Mouse (Mus musculus) fat pad, adult 2 months (tissue): ENCODE data around the gene Gm38655.
"Not testable (repeated sequence)": the region's sequence is repeated elsewhere in the genome, so short reads cannot be mapped to it uniquely, and the experiment has no call there.

ENCODE experiments used
- DNase-seq: peaks from one replicate; pipeline ENCODE4 v3.0.0-alpha.2; 2011; ENCODE audit warnings: low read depth, low spot score; ENCODE audit errors: extremely low read depth

Gm38655 gene

DNA sequence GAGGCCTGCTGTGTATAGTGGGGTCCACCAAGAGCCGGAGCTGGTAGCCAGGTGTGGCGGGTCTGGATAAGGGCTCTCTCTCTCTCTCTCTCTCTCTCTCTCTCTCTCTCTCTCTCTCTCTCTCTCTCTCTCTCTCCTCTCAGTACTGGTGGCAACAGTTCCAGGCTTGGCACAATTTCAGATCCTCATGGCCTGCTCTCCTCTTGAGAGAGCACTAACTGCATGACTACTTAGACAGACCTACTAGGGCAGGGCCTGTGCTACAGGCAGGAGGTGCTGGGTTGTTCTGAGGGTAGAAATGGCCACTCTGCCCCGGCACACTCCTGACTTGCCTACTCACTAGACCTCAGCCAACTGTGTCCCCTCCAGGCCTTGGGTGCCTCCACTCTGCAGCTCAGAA is 2.7 kb downstream of the Gm38655 start:
- no peak for DNase-seq

DNA sequence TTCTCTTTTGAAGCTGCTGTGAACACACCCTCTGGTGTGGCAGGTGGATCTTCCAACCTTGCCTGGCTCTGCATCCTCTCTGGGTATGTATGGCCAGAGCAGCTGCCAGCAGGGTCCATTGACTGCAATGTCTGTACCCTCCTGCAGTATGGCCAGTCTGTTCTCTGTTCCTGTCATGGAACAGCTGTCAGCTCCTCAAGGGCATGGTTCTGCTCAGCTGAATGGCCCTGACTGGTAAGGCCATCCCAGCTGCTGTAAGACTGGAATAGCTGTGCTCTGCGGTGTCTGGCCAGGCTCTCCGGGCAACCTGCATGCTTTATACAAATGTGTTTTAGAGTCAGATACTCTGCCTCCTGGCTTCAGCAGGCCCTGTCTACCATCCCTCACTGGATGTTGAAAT is 5.6 kb downstream of the Gm38655 start:
- no peak for DNase-seq

DNA sequence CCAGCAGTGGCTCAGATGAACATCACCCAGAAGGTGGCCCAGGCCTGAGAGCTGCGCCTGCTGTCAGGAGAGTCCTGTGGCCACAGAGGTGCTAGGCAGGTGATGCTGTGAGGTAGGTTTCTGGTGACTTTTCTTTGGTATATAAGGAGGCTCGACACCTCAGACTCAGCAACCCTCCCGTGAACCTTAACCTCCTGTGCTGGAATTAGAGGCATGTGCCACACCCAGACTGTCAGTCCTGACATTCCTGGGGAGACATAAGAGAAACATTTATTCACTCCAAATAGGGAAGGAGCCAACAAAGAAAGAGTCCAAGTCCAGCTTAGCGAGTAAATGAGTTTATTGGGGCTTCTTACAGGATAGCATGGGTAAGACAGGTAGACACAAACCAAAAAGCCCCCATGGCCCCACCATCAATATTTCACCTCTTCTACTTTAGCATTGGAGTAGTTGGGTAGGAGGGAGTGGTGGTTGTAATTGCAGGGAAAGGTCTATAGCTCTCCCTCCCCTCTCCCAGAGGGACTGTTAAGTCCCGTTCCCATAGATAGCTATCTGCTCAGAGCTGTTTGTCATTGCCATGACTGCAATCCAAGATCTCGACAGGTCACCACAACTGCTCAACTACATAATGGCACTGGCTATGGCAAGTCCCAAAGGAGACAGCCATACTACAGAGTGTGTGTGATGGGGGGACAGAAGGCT is 9.2 kb downstream of the Gm38655 start:
- DNase-seq: no peak

DNA sequence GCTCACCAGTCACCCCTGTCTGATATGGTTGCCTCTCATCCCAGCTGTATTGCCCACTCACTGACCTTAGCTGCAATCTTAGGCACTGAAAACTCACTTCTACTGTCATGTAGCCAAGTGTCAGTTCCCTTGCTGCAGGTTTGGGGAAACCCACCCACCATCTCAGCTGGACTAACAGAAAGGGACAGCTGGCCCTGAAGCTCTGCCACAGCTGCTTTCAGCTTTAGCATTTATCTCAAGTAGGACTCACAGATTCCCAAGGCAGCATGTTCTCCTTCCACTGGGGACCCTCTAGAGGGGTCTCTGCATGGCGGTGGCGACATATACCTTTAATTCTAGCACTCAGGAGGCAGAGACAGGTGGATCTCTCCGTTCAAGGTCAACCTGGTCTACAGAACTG is 10.5 kb downstream of the Gm38655 start:
- no peak for DNase-seq

DNA sequence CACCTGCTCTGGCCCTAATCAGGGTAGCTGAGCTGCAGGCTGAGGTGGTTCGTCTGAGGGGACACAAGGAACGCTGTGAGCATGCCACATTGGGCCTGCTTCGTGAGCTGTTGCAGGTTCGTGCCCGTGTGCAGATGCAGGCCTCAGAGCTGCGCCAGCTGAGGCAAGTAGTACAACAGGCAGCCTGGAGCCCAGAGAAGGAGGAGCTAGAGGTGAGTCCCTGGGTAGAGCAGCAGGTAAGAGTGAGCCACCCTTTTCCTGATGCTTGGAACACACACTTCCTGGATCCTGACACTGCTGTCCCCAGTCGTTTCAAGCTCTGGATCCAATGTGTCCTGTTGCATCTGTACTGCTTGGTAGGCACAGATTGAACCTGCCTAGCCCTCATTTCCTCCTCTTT is 11.9 kb downstream of the Gm38655 start:
- no peak for DNase-seq

DNA sequence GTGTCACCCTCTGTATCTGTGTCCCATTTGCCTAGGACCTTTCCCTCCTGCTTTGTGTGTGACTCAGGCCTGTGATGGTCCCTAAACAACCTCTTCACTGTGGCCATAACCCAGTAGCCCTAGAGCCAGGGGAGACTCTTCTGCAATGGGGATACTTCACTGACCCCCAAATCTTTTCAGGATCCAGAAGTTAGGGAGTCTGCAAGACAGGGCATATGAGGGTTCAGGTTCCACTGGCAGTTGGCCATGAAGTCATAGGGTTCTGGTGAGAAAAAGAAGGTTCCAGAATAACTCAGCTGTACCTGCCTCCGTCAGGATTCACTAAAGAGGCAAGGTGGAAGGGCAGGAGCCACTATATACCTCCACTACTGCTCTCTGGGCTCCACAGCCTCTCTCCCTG is 13.1 kb downstream of the Gm38655 start, which contains the start of gene Ccdc154:
Gene Ccdc154 (plus strand): TSS at position 301 of the 400 bp plus-strand sequence.
- DNase-seq: no peak

DNA sequence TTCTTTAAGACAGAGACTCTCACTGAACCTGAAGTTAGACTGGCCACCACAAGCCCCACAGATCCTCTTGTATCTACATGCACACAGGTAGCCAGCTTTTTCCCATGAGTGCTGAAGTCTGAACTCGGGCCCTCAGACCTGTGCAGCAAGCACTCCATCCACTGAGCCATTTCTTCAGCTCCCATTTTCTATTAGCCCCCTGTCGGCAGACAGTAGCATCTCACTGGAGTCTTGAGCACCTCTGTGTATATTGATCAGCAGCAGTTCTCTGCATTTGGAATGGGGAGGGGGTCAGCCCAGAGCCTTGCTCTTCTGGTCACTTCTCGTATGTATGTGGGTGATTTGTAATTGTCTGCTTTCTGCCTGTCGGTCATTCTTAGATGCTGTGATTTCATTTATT is 35.3 kb downstream of the Gm38655 start:
- DNase-seq: no peak

DNA sequence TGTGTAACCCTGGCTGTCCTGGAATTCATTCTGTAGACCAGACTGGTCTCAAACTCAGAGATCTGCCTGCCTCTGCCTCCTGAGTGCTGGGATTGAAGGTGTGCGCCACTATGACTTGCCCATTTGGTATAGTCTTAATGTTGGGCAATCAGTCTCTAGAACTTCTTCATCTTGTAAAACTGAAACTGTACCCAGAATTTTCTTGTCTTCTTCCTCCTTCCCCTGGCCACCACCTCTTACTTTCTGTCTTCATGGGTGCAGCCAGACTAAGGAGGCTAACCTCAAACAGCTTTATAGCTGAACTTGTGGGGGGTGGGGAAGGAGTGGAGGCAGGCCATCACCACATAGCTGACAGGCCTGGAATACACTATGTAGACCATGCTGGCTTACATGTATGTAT is 36.5 kb downstream of the Gm38655 start:
- no peak for DNase-seq

DNA sequence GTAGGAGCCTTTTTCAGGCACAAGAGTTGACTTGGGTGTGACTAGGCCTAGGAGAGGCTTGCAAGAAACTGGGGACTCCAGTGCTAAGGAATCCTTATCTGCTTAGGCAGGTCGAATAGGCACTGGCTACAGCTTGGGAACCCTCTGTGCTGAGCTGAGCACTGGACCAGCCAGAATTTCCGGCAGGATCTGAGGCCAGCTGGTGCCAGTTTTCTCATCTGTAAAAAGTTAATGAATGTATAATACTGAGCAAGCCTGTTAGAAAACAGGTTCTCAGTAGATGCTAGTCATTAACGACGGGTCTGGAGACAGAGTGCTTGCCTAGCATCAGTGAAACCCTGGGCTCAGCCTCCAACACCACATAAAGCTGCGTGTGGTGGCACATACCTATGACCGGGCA is 39.6 kb downstream of the Gm38655 start:
- no peak for DNase-seq

DNA sequence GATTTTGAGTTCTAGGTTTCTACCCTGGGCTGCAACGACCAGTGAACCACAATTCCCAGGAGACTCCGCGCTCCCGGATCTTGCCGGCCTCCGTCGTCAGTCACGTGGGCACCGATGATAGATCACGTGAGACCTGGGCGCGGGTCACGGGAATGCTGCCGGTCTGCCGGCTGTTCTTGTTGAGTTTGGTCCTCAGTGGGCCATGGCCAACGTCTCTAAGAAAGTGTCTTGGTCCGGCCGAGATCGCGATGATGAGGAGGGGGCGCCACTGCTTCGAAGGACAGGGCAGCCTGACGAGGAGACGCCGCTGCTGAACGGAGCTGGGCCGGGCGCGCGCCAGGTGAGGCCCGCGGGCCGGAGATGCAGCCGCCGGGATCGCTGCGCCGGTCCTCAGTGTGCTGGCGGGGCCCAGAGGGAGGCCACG is 42.0 kb downstream of the Gm38655 start, which contains the start of gene Clcn7:
Gene Clcn7 (plus strand): TSS at position 117 of the 424 bp plus-strand sequence.
- DNase-seq: no peak

DNA sequence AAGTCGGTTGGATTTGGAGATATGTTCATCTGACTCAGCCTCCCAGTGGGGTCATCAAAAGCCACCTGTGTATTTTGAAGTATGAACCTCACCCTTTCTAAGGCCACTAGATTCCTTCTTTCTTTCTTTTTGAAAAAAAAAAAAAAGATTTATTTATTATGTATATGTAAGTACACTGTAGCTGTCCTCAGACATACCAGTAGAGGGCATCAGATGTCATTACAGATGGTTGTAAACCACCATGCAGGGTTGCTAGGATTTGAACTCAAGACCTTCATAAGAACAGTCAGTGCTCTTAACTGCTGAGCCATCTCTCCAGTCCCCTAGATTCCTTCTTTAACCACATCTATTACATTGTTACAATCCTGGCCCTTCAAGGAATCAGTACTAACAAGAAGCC is 45.2 kb downstream of the Gm38655 start:
- no peak for DNase-seq

DNA sequence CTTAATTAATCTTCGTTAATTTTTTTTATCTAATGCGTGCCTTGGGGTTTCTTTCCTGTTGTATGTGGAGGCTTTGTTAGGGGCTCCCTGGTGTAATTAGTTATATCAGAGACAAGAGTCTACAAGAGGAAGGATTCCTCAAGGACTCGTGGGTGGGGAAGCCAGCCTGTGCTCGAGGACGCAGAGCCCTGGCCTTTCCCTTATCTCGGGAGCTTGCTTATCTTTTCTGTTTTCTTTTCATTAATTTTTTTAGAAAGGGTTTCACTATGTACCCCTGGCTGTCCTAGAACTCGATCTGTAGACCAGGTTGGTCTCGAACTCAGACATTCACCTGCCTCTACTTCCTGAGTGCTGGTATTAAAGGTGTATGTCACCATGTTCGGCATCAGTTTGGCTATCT is 47.6 kb downstream of the Gm38655 start:
- DNase-seq: no peak

DNA sequence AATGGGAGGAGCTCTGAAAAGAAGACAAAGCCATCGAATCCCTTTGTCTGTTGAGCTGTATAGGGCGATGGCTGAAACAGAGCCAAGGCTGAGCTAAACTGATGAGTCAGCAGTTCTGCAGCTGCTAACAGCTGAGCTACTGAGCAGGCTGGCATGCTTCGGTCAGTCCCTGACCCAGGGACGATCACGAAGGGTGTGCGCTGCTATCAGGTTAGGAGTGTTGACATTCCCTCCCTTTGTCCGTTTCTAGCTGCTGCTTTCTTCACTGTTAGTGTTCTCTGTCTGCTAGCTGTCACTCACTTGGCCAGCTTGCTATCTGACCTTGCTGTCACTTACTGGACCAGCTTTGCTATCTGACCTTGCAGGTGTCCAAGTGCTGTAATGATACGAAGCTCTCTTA is 48.2 kb downstream of the Gm38655 start:
- no peak for DNase-seq

DNA sequence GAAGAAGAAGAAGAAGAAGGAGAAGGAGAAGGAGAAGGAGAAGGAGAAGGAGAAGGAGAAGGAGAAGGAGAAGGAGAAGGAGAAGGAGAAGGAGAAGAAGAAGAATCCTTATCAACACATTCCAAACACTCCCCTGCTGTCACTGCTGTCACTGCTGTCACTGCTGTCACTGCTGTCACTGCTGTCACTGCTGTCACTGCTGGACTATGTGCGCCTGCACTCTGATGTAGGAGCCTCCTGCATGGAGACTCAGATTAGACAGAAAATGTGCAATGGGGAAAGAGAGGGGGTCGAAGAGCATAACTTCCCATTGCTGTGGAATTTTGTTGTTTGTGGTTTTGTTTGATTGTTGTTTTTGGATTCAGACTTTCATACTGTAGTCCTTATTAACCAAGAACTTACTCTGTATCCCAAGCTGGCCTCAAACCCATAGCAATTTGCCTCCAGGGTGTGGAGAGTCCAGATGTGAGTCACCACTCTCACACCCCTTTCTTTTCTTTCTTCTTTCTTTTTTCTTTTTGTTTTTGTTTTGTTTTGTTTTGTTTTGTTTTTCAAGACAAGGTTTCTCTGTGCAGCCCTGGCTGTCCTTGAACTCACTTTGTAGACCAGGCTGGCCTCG is 49.7 kb downstream of the Gm38655 start:
- DNase-seq: not testable (repeated sequence)

DNA sequence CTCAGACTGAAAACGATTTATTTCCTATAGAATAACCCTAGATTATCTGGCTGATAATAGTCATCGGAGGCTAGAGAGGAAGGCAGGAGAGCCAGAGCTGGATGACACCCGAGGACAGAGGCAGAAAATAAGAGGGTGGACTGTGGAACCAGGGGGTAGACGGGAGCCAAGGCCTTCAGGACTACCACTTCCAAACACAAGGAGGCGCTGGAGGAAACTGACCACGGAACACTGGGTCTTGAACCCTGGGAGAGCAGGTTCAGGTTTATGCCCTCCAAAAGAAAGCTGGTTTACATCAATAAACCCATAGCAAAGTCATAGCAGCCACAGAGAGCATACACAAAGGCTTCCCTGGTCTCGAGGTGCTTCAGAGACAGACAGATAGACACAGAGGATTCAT is 51.3 kb downstream of the Gm38655 start:
- DNase-seq: no peak
